Mouse (Mus musculus) testis, adult 2 months (tissue): ENCODE results near the gene Kctd3.

ENCODE experiments used
- CTCF ChIP-seq: fragments of 200-500 bp; IDR thresholded peaks from 2 replicates; pipeline ENCODE4 v1.5.1; 2012; ENCODE audit warnings: low read depth, mild to moderate bottlenecking, inconsistent platforms, low read length, moderate library complexity; ENCODE audit not compliant: control insufficient read depth, insufficient read depth, insufficient replicate concordance
- POLR2A ChIP-seq: fragments of 200-500 bp; IDR thresholded peaks from 2 replicates; pipeline ENCODE4 v1.6.1; 2012; ENCODE audit warnings: low read depth, mild to moderate bottlenecking, inconsistent platforms, low read length, moderate library complexity; ENCODE audit not compliant: control insufficient read depth

- no peak for TF ChIP-seq CTCF
- peak; percentile 80 for TF ChIP-seq POLR2A
These were observed at the start of gene Kctd3 for GRCm38 (mm10) chr1:189007239-189007979.
